Mouse (Mus musculus) lung, postnatal 0 days (tissue): ENCODE measurements at regions not wholly inside any gene's neighbourhood (a gene's known extent, or its start where the extent isn't known, plus 50 kb on each side); places are given as distances from the start of the nearest gene placed in this dataset.

Experiments
- CTCF ChIP-seq: IDR thresholded peaks from 2 replicates; pipeline ENCODE4 v1.5.1; 2016; ENCODE audit warnings: antibody characterized with exemption, mild to moderate bottlenecking
- EP300 ChIP-seq: IDR thresholded peaks from 2 replicates; pipeline ENCODE4 v1.6.1; 2016; ENCODE audit warnings: antibody characterized with exemption, mild to moderate bottlenecking, control low read depth

- TF ChIP-seq EP300 = no peak
- TF ChIP-seq CTCF = no peak
Observed at GRCm38 (mm10) chr2:61213951-61214350, 251.0 kb upstream of the Rbms1 start.
